Mouse (Mus musculus): Measurements from ENCODE around the gene Zfp467.

Zfp467 gene

GRCm38 (mm10) chr6:48445181-48446101, at the start of gene Zfp467:
Gene Zfp467 (minus strand): TSS chr6:48445825.
- peak; percentile 63 for DNase-seq (ENCODE audit: low spot score)

- DNase-seq (ENCODE audit: low spot score), result no peak
These were observed 47.6 kb upstream of the Zfp467 start for GRCm38 (mm10) chr6:48493136-48493730.

- DNase-seq (ENCODE audit: low spot score), result no peak
These were observed 45.7 kb upstream of the Zfp467 start for GRCm38 (mm10) chr6:48491361-48491760.

- DNase-seq (ENCODE audit: low spot score), result no peak
These were observed 44.1 kb upstream of the Zfp467 start for GRCm38 (mm10) chr6:48489741-48490140.

GRCm38 (mm10) chr6:48487747-48488725, 42.4 kb upstream of the Zfp467 start:
- DNase-seq (ENCODE audit: low spot score), result no peak

GRCm38 (mm10) chr6:48482501-48482900, 36.9 kb upstream of the Zfp467 start:
- no peak for DNase-seq (ENCODE audit: low spot score)

GRCm38 (mm10) chr6:48478446-48478845, 32.8 kb upstream of the Zfp467 start:
- no peak for DNase-seq (ENCODE audit: low spot score)

- DNase-seq (ENCODE audit: low spot score), result no peak
These were observed 25.1 kb upstream of the Zfp467 start for GRCm38 (mm10) chr6:48470739-48471138.

GRCm38 (mm10) chr6:48467490-48467889, 21.9 kb upstream of the Zfp467 start:
- DNase-seq (ENCODE audit: low spot score), result no peak

GRCm38 (mm10) chr6:48466715-48467114, 21.1 kb upstream of the Zfp467 start:
- DNase-seq (ENCODE audit: low spot score), result no peak

- DNase-seq (ENCODE audit: low spot score), result no peak
These were observed 19.5 kb upstream of the Zfp467 start for GRCm38 (mm10) chr6:48464966-48465679.

- no peak for DNase-seq (ENCODE audit: low spot score)
These were observed 7.1 kb upstream of the Zfp467 start for GRCm38 (mm10) chr6:48452771-48453170.

- DNase-seq (ENCODE audit: low spot score), result no peak
These were observed 6.5 kb upstream of the Zfp467 start for GRCm38 (mm10) chr6:48452151-48452550.

GRCm38 (mm10) chr6:48448527-48448926, 2.9 kb upstream of the Zfp467 start:
- no peak for DNase-seq (ENCODE audit: low spot score)

- no peak for DNase-seq (ENCODE audit: low spot score)
These were observed 2.3 kb upstream of the Zfp467 start, which contains the start of gene Sspo for GRCm38 (mm10) chr6:48447929-48448328. Gene Sspo (plus strand): TSS chr6:48448229.

- no peak for DNase-seq (ENCODE audit: low spot score)
These were observed 1.3 kb upstream of the Zfp467 start for GRCm38 (mm10) chr6:48446896-48447295.

- no peak for DNase-seq (ENCODE audit: low spot score)
These were observed 631 bp upstream of the Zfp467 start for GRCm38 (mm10) chr6:48446256-48446655.

GRCm38 (mm10) chr6:48444310-48445180, 1.1 kb downstream of the Zfp467 start:
- peak; percentile 74 for DNase-seq (ENCODE audit: low spot score)

GRCm38 (mm10) chr6:48443592-48444309, 1.9 kb downstream of the Zfp467 start:
- DNase-seq (ENCODE audit: low spot score), result peak; percentile 95

Measured in ovary, adult 18-20 months (tissue).